Mouse (Mus musculus): ENCODE results near the gene Sema6d.

DNA sequence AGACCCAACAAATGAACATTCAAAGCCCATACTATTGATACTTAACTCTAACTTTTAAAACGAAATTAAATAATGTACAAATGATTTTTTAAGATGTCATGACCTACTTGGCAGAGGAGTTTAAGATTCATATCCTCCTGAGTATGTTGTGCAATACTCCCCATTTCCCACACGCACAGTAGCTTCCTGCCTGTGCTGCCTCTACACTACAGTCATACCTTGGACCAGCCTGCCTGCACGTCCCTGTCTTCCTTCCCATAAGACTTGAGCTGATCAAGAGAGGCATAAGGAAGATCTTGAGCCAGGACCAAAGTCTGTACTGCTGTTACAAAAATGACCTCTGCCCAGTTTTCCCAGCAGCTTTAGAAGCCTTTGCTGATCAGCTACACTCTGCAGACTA is 509.2 kb downstream of the Sema6d start:
- TF ChIP-seq CTCF (conservative IDR thresholded peaks at IDR 0.05; ENCODE audit: insufficient read depth, insufficient read length, low read depth, low read length) (no peak), POLR2A (IDR thresholded peaks at IDR 0.05; ENCODE audit: low read depth, low read length) (no peak)
